Mouse (Mus musculus) heart, embryonic 12.5 days (tissue): ENCODE results near the gene Cped1. TPM values are rescaled to one million over a fixed set of nuclear protein-coding genes. Genes with fewer than 3 reads are reported as not detected.

Source experiments
- ATAC-seq: fragments of 200-750 bp; cut with Nextera tagmentation; 2 replicates; pipeline ENCODE4 v1.8.0; 2017; ENCODE audit warnings: moderate TSS enrichment, moderate library complexity; ENCODE audit not compliant: insufficient number of reproducible peaks, low FRiP score
- H3K27ac ChIP-seq: fragments of 300-500 bp; sonication (generic); 2 replicates; pipeline ENCODE4 v1.5.1; 2016; ENCODE audit warnings: mild to moderate bottlenecking, moderate library complexity; ENCODE audit not compliant: poor library complexity, severe bottlenecking
- H3K27me3 ChIP-seq: fragments of 300-500 bp; sonication (generic); replicated peaks from 2 replicates; pipeline ENCODE4 v1.6.1; 2016; ENCODE audit warnings: mild to moderate bottlenecking, moderate library complexity
- H3K36me3 ChIP-seq: fragments of 300-500 bp; sonication (generic); 2 replicates; pipeline ENCODE4 v1.6.1; 2016; ENCODE audit warnings: mild to moderate bottlenecking, moderate library complexity
- H3K4me1 ChIP-seq: fragments of 300-500 bp; sonication (generic); replicated peaks from 2 replicates; pipeline ENCODE4 v1.6.1; 2016; ENCODE audit warnings: mild to moderate bottlenecking
- H3K4me2 ChIP-seq: fragments of 300-500 bp; sonication (generic); 2 replicates; pipeline ENCODE4 v1.6.1; 2016; ENCODE audit warnings: mild to moderate bottlenecking, moderate library complexity
- H3K4me3 ChIP-seq: fragments of 300-500 bp; sonication (generic); 2 replicates; pipeline ENCODE4 v1.5.1; 2016; ENCODE audit warnings: mild to moderate bottlenecking
- H3K9ac ChIP-seq: fragments of 300-500 bp; sonication (generic); 2 replicates; pipeline ENCODE4 v1.6.1; 2016; ENCODE audit warnings: mild to moderate bottlenecking, moderate library complexity
- H3K9me3 ChIP-seq: fragments of 300-500 bp; sonication (generic); replicated peaks from 2 replicates; pipeline ENCODE4 v1.6.1; 2016; ENCODE audit warnings: mild to moderate bottlenecking, moderate library complexity
- WGBS: fragments of 180-500 bp; shearing (Covaris S2); methylation state at CpG from one replicate; pipeline ENCODE4 v1.1.7; 2016; 5-methylcytosine and 5-hydroxymethylcytosine counted together
- polyA plus RNA-seq: library from polyadenylated mRNA; unstranded; fragments of >200 nt; fragmentation: Nextera tagmentation; extraction: Ambion mirVana; gene quantifications from 2 replicates; pipeline ENCODE4 v1.2.1, GENCODE M21; 2016

Cped1 gene
- polyA plus RNA-seq, result 5.2 and 6.0 TPM in 2 replicates

- no peaks in the 10 kb centered on the region; the same call in 1 of the 2 replicates for H3K4me1 ChIP-seq
- no peaks in the 10 kb centered on the region for H3K36me3 ChIP-seq
- no peak within 1 kb of the TSS for H3K27ac ChIP-seq
- ATAC-seq, result peak; percentile 74
- H3K4me2 ChIP-seq, result peak within 1 kb of the TSS; percentile 84
- H3K27me3 ChIP-seq, result no peaks in the 10 kb centered on the region
- H3K9me3 ChIP-seq, result no peaks in the 10 kb centered on the region
- H3K9ac ChIP-seq, result peak within 1 kb of the TSS; percentile 72
- peak within 1 kb of the TSS; percentile 56 for H3K4me3 ChIP-seq
- under 1% methylated on average over 38 of the region's 38 CpGs for WGBS
Measured at GRCm38 (mm10) chr6:21985732-21986540, at the start of gene Cped1. TSS of gene Cped1 (plus strand) at chr6:21985916.

- Histone ChIP-seq H3K9me3 (no peaks in the 10 kb centered on the region), H3K27ac (no peak overlapping the region), H3K27me3 (no peaks in the 10 kb centered on the region), H3K4me3 (no peak overlapping the region), H3K9ac (no peak overlapping the region), H3K4me1 (no peaks in the 10 kb centered on the region), H3K36me3 (no peaks in the 10 kb centered on the region), H3K4me2 (no peak overlapping the region)
- ATAC-seq, result no peak
- 73% methylated on average over 4 of the region's 4 CpGs for WGBS
Measured at GRCm38 (mm10) chr6:21937981-21938635, 47.6 kb upstream of the Cped1 start.

GRCm38 (mm10) chr6:21949226-21949731 is 36.4 kb upstream of the Cped1 start, which contains the start of gene Ing3:
TSS of gene Ing3 (plus strand) at chr6:21949571.
- peak within 1 kb of the TSS; percentile 79 for H3K4me3 ChIP-seq
- ATAC-seq, result peak; percentile 99
- H3K9me3 ChIP-seq, result no peaks in the 10 kb centered on the region
- peak within 1 kb of the TSS; percentile 98 for H3K27ac ChIP-seq
- peaks cover 9% of the 10 kb centered on the region for H3K36me3 ChIP-seq
- under 1% methylated on average over 35 of the region's 35 CpGs for WGBS
- peak within 1 kb of the TSS; percentile 79 for H3K4me2 ChIP-seq
- H3K9ac ChIP-seq, result peak within 1 kb of the TSS; percentile 82
- 0 out of 2 replicates have a peak, but pooled peaks cover 5% of the 10 kb centered on the region for H3K27me3 ChIP-seq
- H3K4me1 ChIP-seq, result peaks cover 7% of the 10 kb centered on the region

GRCm38 (mm10) chr6:21949771-21950448 is 35.8 kb upstream of the Cped1 start:
- 1% methylated on average over 68 of the region's 68 CpGs for WGBS
- H3K4me2 ChIP-seq, result peak overlapping the region; percentile 79
- peaks cover 10% of the 10 kb centered on the region for H3K36me3 ChIP-seq
- peak; percentile 98 for ATAC-seq
- no peaks in the 10 kb centered on the region for H3K9me3 ChIP-seq
- peak overlapping the region; percentile 98 for H3K27ac ChIP-seq
- H3K27me3 ChIP-seq, result 0 out of 2 replicates have a peak, but pooled peaks cover 5% of the 10 kb centered on the region
- peaks cover 7% of the 10 kb centered on the region for H3K4me1 ChIP-seq
- peak overlapping the region; percentile 82 for H3K9ac ChIP-seq
- peak overlapping the region; percentile 79 for H3K4me3 ChIP-seq

GRCm38 (mm10) chr6:21950676-21951075 is 35.0 kb upstream of the Cped1 start:
- WGBS, result 77% methylated on average over 2 of the region's 2 CpGs
- Histone ChIP-seq H3K4me1 (peaks cover 7% of the 10 kb centered on the region), H3K4me2 (peak overlapping the region; percentile 79), H3K4me3 (peak overlapping the region; percentile 79), H3K27ac (no peak overlapping the region), H3K36me3 (peaks cover 18% of the 10 kb centered on the region), H3K9ac (peak overlapping the region; percentile 82), H3K27me3 (0 out of 2 replicates have a peak, but pooled peaks cover 5% of the 10 kb centered on the region), H3K9me3 (no peaks in the 10 kb centered on the region)
- no peak for ATAC-seq

- Histone ChIP-seq H3K36me3 (peaks cover 45% of the 10 kb centered on the region), H3K9me3 (no peaks in the 10 kb centered on the region), H3K27ac (no peak overlapping the region), H3K27me3 (no peaks in the 10 kb centered on the region), H3K4me1 (peaks cover 5% of the 10 kb centered on the region), H3K9ac (no peak overlapping the region), H3K4me3 (no peak overlapping the region), H3K4me2 (no peak overlapping the region)
- 81% methylated on average over 4 of the region's 4 CpGs for WGBS
- ATAC-seq, result no peak
Measured at GRCm38 (mm10) chr6:21955468-21955867, 30.2 kb upstream of the Cped1 start.

- no peak overlapping the region for H3K27ac ChIP-seq
- no peak overlapping the region for H3K4me2 ChIP-seq
- H3K4me1 ChIP-seq, result no peaks in the 10 kb centered on the region
- H3K4me3 ChIP-seq, result no peak overlapping the region
- H3K36me3 ChIP-seq, result peaks cover 45% of the 10 kb centered on the region
- H3K9ac ChIP-seq, result no peak overlapping the region
- ATAC-seq, result no peak
- no peaks in the 10 kb centered on the region for H3K9me3 ChIP-seq
- no peaks in the 10 kb centered on the region for H3K27me3 ChIP-seq
- WGBS, result 84% methylated on average over 4 of the region's 4 CpGs
Measured at GRCm38 (mm10) chr6:21958922-21959321, 26.8 kb upstream of the Cped1 start.

- Histone ChIP-seq H3K27ac (no peak overlapping the region), H3K9ac (no peak overlapping the region), H3K4me1 (no peaks in the 10 kb centered on the region), H3K36me3 (peaks cover 46% of the 10 kb centered on the region), H3K9me3 (no peaks in the 10 kb centered on the region), H3K4me2 (no peak overlapping the region), H3K4me3 (no peak overlapping the region), H3K27me3 (no peaks in the 10 kb centered on the region)
- WGBS, result 89% methylated on average over 5 of the region's 5 CpGs
- ATAC-seq, result no peak
Measured at GRCm38 (mm10) chr6:21959909-21960308, 25.8 kb upstream of the Cped1 start.

GRCm38 (mm10) chr6:21977532-21977931 is 8.2 kb upstream of the Cped1 start:
- 88% methylated on average over 2 of the region's 2 CpGs for WGBS
- Histone ChIP-seq H3K4me3 (no peak overlapping the region), H3K9me3 (no peaks in the 10 kb centered on the region), H3K4me1 (no peaks in the 10 kb centered on the region; the same call in 1 of the 2 replicates), H3K9ac (no peak overlapping the region), H3K27ac (no peak overlapping the region), H3K27me3 (no peaks in the 10 kb centered on the region), H3K36me3 (peaks cover 24% of the 10 kb centered on the region), H3K4me2 (no peak overlapping the region)
- ATAC-seq, result no peak

GRCm38 (mm10) chr6:21981114-21981513 is 4.6 kb upstream of the Cped1 start:
- Histone ChIP-seq H3K27me3 (no peaks in the 10 kb centered on the region), H3K9ac (no peak overlapping the region), H3K9me3 (no peaks in the 10 kb centered on the region), H3K27ac (no peak overlapping the region), H3K4me2 (no peak overlapping the region), H3K36me3 (0 out of 2 replicates have a peak, but pooled peaks cover 5% of the 10 kb centered on the region), H3K4me1 (no peaks in the 10 kb centered on the region; the same call in 1 of the 2 replicates), H3K4me3 (no peak overlapping the region)
- peak; percentile 51; the same call in 1 of the 2 replicates for ATAC-seq
- WGBS, result 33% methylated on average over 1 of the region's 1 CpGs
